Mouse (Mus musculus): ENCODE data around the gene Bub3. TPM values are rescaled to one million over a fixed set of nuclear protein-coding genes. Genes with fewer than 3 reads are reported as not detected.

Gene Bub3
- total and polyA plus RNA-seq, 3 experiments, result 168 to 321 (median 212) TPM

DNA sequence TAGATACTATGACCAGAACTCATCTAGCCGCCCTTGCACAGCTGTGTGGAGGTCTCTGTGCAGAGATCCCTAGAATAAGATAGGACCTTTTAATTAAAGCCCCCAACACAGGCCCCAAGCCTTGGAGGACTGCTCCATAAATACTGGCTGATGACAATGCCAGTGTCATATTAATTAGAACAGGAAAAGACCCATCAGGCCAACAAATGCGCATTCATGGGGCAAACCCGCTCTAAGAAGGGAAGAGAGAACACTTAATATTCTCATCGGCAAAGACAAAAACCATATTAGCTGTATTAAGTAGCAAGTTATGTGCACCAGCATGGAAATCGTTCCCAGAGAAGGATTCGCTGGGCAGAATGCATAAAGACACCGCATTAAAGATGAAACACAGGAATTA is 42.1 kb downstream of the Bub3 start:
- DNase-seq (ENCODE audit: low read depth, low spot score), result no peak
- no peaks in the 10 kb centered on the region for H3K4me1 ChIP-seq (ENCODE audit: control insufficient read depth in 1 of 2, insufficient read depth in 2 of 2, low read length in 2 of 2)
- H3K36me3 ChIP-seq (ENCODE audit: control insufficient read depth in 1 of 2, insufficient read depth in 2 of 2, low read length in 2 of 2), result no peaks in the 10 kb centered on the region
- no peak overlapping the region for H3K4me3 ChIP-seq (ENCODE audit: control insufficient read depth in 1 of 2, insufficient read depth in 1 of 2, low read depth in 2 of 2, low read length in 2 of 2)
- H3K27ac ChIP-seq (ENCODE audit: control insufficient read depth, low read depth, low read length), result no peak overlapping the region
- no peak for TF ChIP-seq CHD1 (IDR thresholded peaks at IDR 0.05; ENCODE audit: low read depth, low read length)
- no peak for TF ChIP-seq TAL1 (IDR thresholded peaks at IDR 0.05; ENCODE audit: low read length)
- TF ChIP-seq MYB (IDR thresholded peaks at IDR 0.05; ENCODE audit: low read depth, low read length), result no peak
- no peak for TF ChIP-seq GABPA (IDR thresholded peaks at IDR 0.05; ENCODE audit: low read depth, low read length)
- TF ChIP-seq MAFK (IDR thresholded peaks at IDR 0.05; ENCODE audit: borderline replicate concordance, low read depth, low read length), result no peak
- TF ChIP-seq MYC (IDR thresholded peaks at IDR 0.05; ENCODE audit: low read depth, low read length), result no peak
- no peak for TF ChIP-seq CTCF (IDR thresholded peaks at IDR 0.05 in 2 of 3, conservative IDR thresholded peaks at IDR 0.05 in 1 of 3; ENCODE audit: control insufficient read depth in 1 of 3, insufficient read depth in 1 of 3, low read depth in 2 of 3, low read length in 3 of 3, poor library complexity in 1 of 3, severe bottlenecking in 1 of 3)
- TF ChIP-seq HCFC1 (IDR thresholded peaks at IDR 0.05; ENCODE audit: low read depth, low read length), result no peak
- no peak for TF ChIP-seq KAT2A (conservative IDR thresholded peaks at IDR 0.05; ENCODE audit: low read depth, low read length)
- TF ChIP-seq MAZ (IDR thresholded peaks at IDR 0.05; ENCODE audit: low read depth, low read length), result no peak
- no peak for TF ChIP-seq NRF1 (IDR thresholded peaks at IDR 0.05; ENCODE audit: insufficient read depth, low read depth, low read length, poor library complexity, severe bottlenecking)
- no peak overlapping the region for H3K9ac ChIP-seq (ENCODE audit: control insufficient read depth, low read depth, low read length, poor library complexity, severe bottlenecking)
- no peaks in the 10 kb centered on the region for H3K9me3 ChIP-seq (replicated peaks; ENCODE audit: insufficient read depth, low read length)
- H3K79me2 ChIP-seq (ENCODE audit: control insufficient read depth, insufficient read depth, low read length, poor library complexity), result no peaks in the 10 kb centered on the region
- no peaks in the 10 kb centered on the region for H3K27me3 ChIP-seq (ENCODE audit: control insufficient read depth in 1 of 2, insufficient read depth in 2 of 2, low read length in 2 of 2)

DNA sequence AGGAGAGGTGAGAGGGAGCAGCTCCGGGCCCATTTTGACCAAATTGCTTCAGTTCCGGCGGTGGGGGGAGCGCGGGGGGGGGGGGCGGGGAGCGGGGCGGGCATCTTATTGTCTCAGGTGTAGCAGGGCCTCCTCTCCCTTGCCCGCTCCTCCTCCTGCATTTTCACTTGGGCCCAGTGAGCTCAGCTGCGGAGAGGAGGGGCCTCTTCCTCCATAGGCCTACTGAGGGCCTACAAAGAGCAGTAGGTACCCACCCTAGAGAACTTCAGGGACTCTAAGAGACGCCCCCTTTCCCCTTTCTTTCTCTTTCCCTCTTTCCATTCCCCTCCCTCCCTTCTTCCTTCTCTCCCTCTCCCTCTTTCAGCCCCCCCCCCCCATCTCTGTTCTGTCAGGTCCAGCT is 43.2 kb downstream of the Bub3 start:
- TF ChIP-seq RCOR1 (IDR thresholded peaks at IDR 0.05; ENCODE audit: low read depth, low read length) (no peak), UBTF (IDR thresholded peaks at IDR 0.05; ENCODE audit: borderline replicate concordance, insufficient read depth, low read depth, low read length) (no peak), ZMIZ1 (IDR thresholded peaks at IDR 0.05; ENCODE audit: low read depth, low read length) (no peak), POLR2A (IDR thresholded peaks at IDR 0.05; ENCODE audit: control insufficient read depth in 1 of 2, insufficient read depth in 1 of 2, low read depth in 1 of 2, low read length in 2 of 2, poor library complexity in 1 of 2) (no peak), TBP (IDR thresholded peaks at IDR 0.05; ENCODE audit: low read depth, low read length) (no peak), CHD2 (IDR thresholded peaks at IDR 0.05; ENCODE audit: low read length) (no peak), CHD1 (IDR thresholded peaks at IDR 0.05; ENCODE audit: low read depth, low read length) (no peak), ZNF384 (IDR thresholded peaks at IDR 0.05; ENCODE audit: low read depth, low read length) (no peak), USF2 (IDR thresholded peaks at IDR 0.05; ENCODE audit: borderline replicate concordance in 1 of 2, insufficient read depth in 1 of 2, low read depth in 1 of 2, low read length in 2 of 2) (no peak), GATA1 (IDR thresholded peaks at IDR 0.05; ENCODE audit: low read depth, low read length) (no peak), MAFK (IDR thresholded peaks at IDR 0.05; ENCODE audit: borderline replicate concordance, low read depth, low read length) (no peak), SIN3A (IDR thresholded peaks at IDR 0.05; ENCODE audit: low read length) (no peak), MYB (IDR thresholded peaks at IDR 0.05; ENCODE audit: low read depth, low read length) (no peak), MXI1 (IDR thresholded peaks at IDR 0.05; ENCODE audit: low read depth, low read length) (no peak), NRF1 (IDR thresholded peaks at IDR 0.05; ENCODE audit: insufficient read depth, low read depth, low read length, poor library complexity, severe bottlenecking) (no peak), E2F4 (IDR thresholded peaks at IDR 0.05; ENCODE audit: borderline replicate concordance, low read depth, low read length) (no peak), POLR2AphosphoS2 (IDR thresholded peaks at IDR 0.05; ENCODE audit: low read length) (no peak), EP300 (IDR thresholded peaks at IDR 0.05; ENCODE audit: low read depth in 1 of 2, low read length in 2 of 2) (no peak)
- Histone ChIP-seq H3K9me3 (replicated peaks; ENCODE audit: insufficient read depth, low read length) (no peaks in the 10 kb centered on the region), H3K9ac (ENCODE audit: control insufficient read depth, low read depth, low read length, poor library complexity, severe bottlenecking) (no peak overlapping the region), H3K27ac (ENCODE audit: control insufficient read depth, low read depth, low read length) (no peak overlapping the region), H3K79me2 (ENCODE audit: control insufficient read depth, insufficient read depth, low read length, poor library complexity) (no peaks in the 10 kb centered on the region), H3K4me3 (ENCODE audit: control insufficient read depth in 1 of 2, insufficient read depth in 1 of 2, low read depth in 2 of 2, low read length in 2 of 2) (no peak overlapping the region), H3K36me3 (ENCODE audit: control insufficient read depth in 1 of 2, insufficient read depth in 2 of 2, low read length in 2 of 2) (no peaks in the 10 kb centered on the region), H3K4me1 (ENCODE audit: control insufficient read depth in 1 of 2, insufficient read depth in 2 of 2, low read length in 2 of 2) (no peaks in the 10 kb centered on the region), H3K27me3 (ENCODE audit: control insufficient read depth in 1 of 2, insufficient read depth in 2 of 2, low read length in 2 of 2) (no peaks in the 10 kb centered on the region)
- DNase-seq (ENCODE audit: low read depth, low spot score), result no peak
